In genomic region chr17:56587773-56588172, GRCm38 (mm10) we compare ENCODE assay signal across 16 mouse cellular contexts. TPM values are rescaled to one million over a fixed set of nuclear protein-coding genes. Genes with fewer than 3 reads are reported as not detected.
DNase-seq lines count a peak whose midpoint lies in the region; ATAC-seq and TF ChIP-seq lines count a peak whose summit lies in the region.
"Had no signal": no experiment of that assay in that cellular context is flagged by ENCODE, and none has a peak within 500 bp of the region (broad histone marks: within the 10 kb centered on the region; RNA-seq: fewer than 3 reads in every experiment).

No protein-coding gene starts in this region.

- no peak for DNase-seq in gastrocnemius, adult 2 months
- no peak for DNase-seq in gastrocnemius, adult 18-20 months (ENCODE audit: low spot score)
- no peak for DNase-seq in kidney, adult 8-10 months
- DNase-seq in embryonic facial prominence, embryonic 10.5 days (ENCODE audit: low spot score), result no peak
- no peak for DNase-seq in left cerebral cortex, adult 2 months (ENCODE audit: extremely low spot score in 1 of 2, low spot score in 2 of 2)
- no peak for DNase-seq in cerebellum, adult 9-11 months
- DNase-seq: adrenal gland, postnatal 36 days; cerebellum, postnatal 36 days; gastrocnemius, postnatal 10 days; heart, postnatal 14 days; layer of hippocampus, adult 9-11 months; left cerebral cortex, postnatal 4 days; thymus, postnatal 36 days had no signal

- 0 out of 2 replicates have a peak overlapping the region, but pooled peaks have one; percentile 23 for H3K9ac ChIP-seq in kidney, embryonic 16.5 days (replicated peaks; ENCODE audit: low read length)
- H3K9ac ChIP-seq in limb, embryonic 12.5 days (replicated peaks), result no peak overlapping the region
- H3K9ac ChIP-seq: stomach, embryonic 15.5 days had no signal

- ATAC-seq in kidney, embryonic 16.5 days (ENCODE audit: low FRiP score, low TSS enrichment), result no peak
- ATAC-seq in limb, embryonic 12.5 days (ENCODE audit: insufficient number of reproducible peaks, insufficient read depth, low FRiP score, low TSS enrichment, low read depth), result no peak

- peak overlapping the region; percentile 88 for H3K4me3 ChIP-seq in gastrocnemius, adult 2 months
- H3K4me3 ChIP-seq in kidney, embryonic 16.5 days (ENCODE audit: low read length), result no peak overlapping the region
- H3K4me3 ChIP-seq in embryonic facial prominence, embryonic 10.5 days, result peak overlapping the region; percentile 80; the same call in 1 of the 2 replicates
- H3K4me3 ChIP-seq in limb, embryonic 12.5 days (replicated peaks), result no peak overlapping the region
- H3K4me3 ChIP-seq in left cerebral cortex, adult 2 months, result no peak overlapping the region
- H3K4me3 ChIP-seq: stomach, embryonic 15.5 days had no signal

- H3K27me3 ChIP-seq in kidney, embryonic 16.5 days (ENCODE audit: insufficient read depth, low read length), result no peaks in the 10 kb centered on the region
- H3K27me3 ChIP-seq in embryonic facial prominence, embryonic 10.5 days (replicated peaks; ENCODE audit: low read depth, poor library complexity, severe bottlenecking), result no peaks in the 10 kb centered on the region
- H3K27me3 ChIP-seq in limb, embryonic 12.5 days, result no peaks in the 10 kb centered on the region
- H3K27me3 ChIP-seq: stomach, embryonic 15.5 days had no signal

- 54% methylated on average over 1 of the region's 1 CpGs for WGBS in kidney, embryonic 16.5 days
- WGBS in embryonic facial prominence, embryonic 10.5 days, result 89% methylated on average over 1 of the region's 1 CpGs
- WGBS in limb, embryonic 12.5 days, result 86% methylated on average over 1 of the region's 1 CpGs

- 0 out of 2 replicates have a peak overlapping the region, but pooled peaks have one; percentile 1 for H3K4me2 ChIP-seq in kidney, embryonic 16.5 days (replicated peaks; ENCODE audit: low read depth, low read length)
- 0 out of 2 replicates have a peak overlapping the region, but pooled peaks have one; percentile 13 for H3K4me2 ChIP-seq in limb, embryonic 12.5 days
- H3K4me2 ChIP-seq: stomach, embryonic 15.5 days had no signal

- H3K27ac ChIP-seq in gastrocnemius, adult 2 months, result no peak overlapping the region
- no peak overlapping the region for H3K27ac ChIP-seq in kidney, embryonic 16.5 days (ENCODE audit: low read length)
- no peak overlapping the region for H3K27ac ChIP-seq in embryonic facial prominence, embryonic 10.5 days (replicated peaks)
- H3K27ac ChIP-seq in limb, embryonic 12.5 days, result no peak overlapping the region
- H3K27ac ChIP-seq in left cerebral cortex, adult 2 months, result no peak overlapping the region
- H3K27ac ChIP-seq: stomach, embryonic 15.5 days had no signal

- intact Hi-C loops in gastrocnemius, adult 2 months (cut with DNase I), result no loop called here
- intact Hi-C loops in left cerebral cortex, adult 2 months (cut with DNase I), result no loop called here

- H3K4me1 ChIP-seq in kidney, embryonic 16.5 days (ENCODE audit: insufficient read depth, low read length), result peaks cover 29% of the 10 kb centered on the region
- peaks cover 37% of the 10 kb centered on the region for H3K4me1 ChIP-seq in embryonic facial prominence, embryonic 10.5 days
- peaks cover 32% of the 10 kb centered on the region for H3K4me1 ChIP-seq in limb, embryonic 12.5 days (replicated peaks)

- no peaks in the 10 kb centered on the region for H3K9me3 ChIP-seq in kidney, embryonic 16.5 days (ENCODE audit: low read length)
- H3K9me3 ChIP-seq in embryonic facial prominence, embryonic 10.5 days, result no peaks in the 10 kb centered on the region
- no peaks in the 10 kb centered on the region for H3K9me3 ChIP-seq in limb, embryonic 12.5 days
- H3K9me3 ChIP-seq: stomach, embryonic 15.5 days had no signal

- no peak for TF ChIP-seq CTCF in gastrocnemius, adult 2 months (IDR thresholded peaks at IDR 0.05)
- no peak for TF ChIP-seq CTCF in left cerebral cortex, adult 2 months (IDR thresholded peaks at IDR 0.05)

- peaks cover 39% of the 10 kb centered on the region for H3K36me3 ChIP-seq in kidney, embryonic 16.5 days (ENCODE audit: insufficient read depth, low read length)
- peaks cover 72% of the 10 kb centered on the region for H3K36me3 ChIP-seq in embryonic facial prominence, embryonic 10.5 days (replicated peaks)
- peaks cover 72% of the 10 kb centered on the region for H3K36me3 ChIP-seq in limb, embryonic 12.5 days

RNA-seq across cellular contexts. Expression of gene Safb, which starts 3.1 kb away (rescaled TPM):
- total RNA-seq in gastrocnemius, adult 2 months (2021), result 10 to 100 TPM; 43.0 to 46.7 TPM
- 10 to 100 TPM; 39.2 to 49.7 TPM for total RNA-seq in gastrocnemius, adult 18-20 months (2021)
- polyA plus RNA-seq in kidney, embryonic 16.5 days (2015; fragmentation: Nextera tagmentation; extraction: Ambion mirVana), result 123 and 133 TPM in 2 replicates
- 158 and 162 TPM in 2 replicates for polyA plus RNA-seq in embryonic facial prominence, embryonic 10.5 days (2016; fragmentation: Nextera tagmentation; extraction: Ambion mirVana)
- polyA plus RNA-seq in limb, embryonic 12.5 days (2016; fragmentation: Nextera tagmentation; extraction: Ambion mirVana), result 151 and 156 TPM in 2 replicates
- total RNA-seq in left cerebral cortex, adult 2 months (2021), result 100 to 1,000 TPM; 160 to 168 TPM

RNA-seq across cellular contexts. Expression of gene Safb2, which starts 3.4 kb away (rescaled TPM):
- total RNA-seq in gastrocnemius, adult 2 months (2021), result 10 to 100 TPM; 38.5 to 41.1 TPM
- 10 to 100 TPM; 28.5 to 30.1 TPM for total RNA-seq in gastrocnemius, adult 18-20 months (2021)
- polyA plus RNA-seq in kidney, embryonic 16.5 days (2015; fragmentation: Nextera tagmentation; extraction: Ambion mirVana), result 80.2 and 86.0 TPM in 2 replicates
- polyA plus RNA-seq in embryonic facial prominence, embryonic 10.5 days (2016; fragmentation: Nextera tagmentation; extraction: Ambion mirVana), result 92.4 and 98.6 TPM in 2 replicates
- 103 and 113 TPM in 2 replicates for polyA plus RNA-seq in limb, embryonic 12.5 days (2016; fragmentation: Nextera tagmentation; extraction: Ambion mirVana)
- 100 to 1,000 TPM; 133 to 148 TPM for total RNA-seq in left cerebral cortex, adult 2 months (2021)

RNA-seq across cellular contexts. Expression of gene 2410015M20Rik, which starts 21.8 kb away (rescaled TPM):
- total RNA-seq in gastrocnemius, adult 2 months (2021), result 100 to 1,000 TPM; 107 to 167 TPM
- 100 to 1,000 TPM; 137 to 141 TPM for total RNA-seq in gastrocnemius, adult 18-20 months (2021)
- polyA plus RNA-seq in kidney, embryonic 16.5 days (2015; fragmentation: Nextera tagmentation; extraction: Ambion mirVana), result 242 and 284 TPM in 2 replicates
- 190 and 205 TPM in 2 replicates for polyA plus RNA-seq in embryonic facial prominence, embryonic 10.5 days (2016; fragmentation: Nextera tagmentation; extraction: Ambion mirVana)
- polyA plus RNA-seq in limb, embryonic 12.5 days (2016; fragmentation: Nextera tagmentation; extraction: Ambion mirVana), result 211 and 216 TPM in 2 replicates
- 100 to 1,000 TPM; 123 to 148 TPM for total RNA-seq in left cerebral cortex, adult 2 months (2021)

RNA-seq across cellular contexts. Expression of gene Rpl36, which starts 25.4 kb away (rescaled TPM):
- total RNA-seq in gastrocnemius, adult 2 months (2021), result 100 to 1,000 TPM; 589 to 687 TPM
- 100 to 1,000 TPM; 632 to 662 TPM for total RNA-seq in gastrocnemius, adult 18-20 months (2021)
- 1,616 and 1,628 TPM in 2 replicates for polyA plus RNA-seq in kidney, embryonic 16.5 days (2015; fragmentation: Nextera tagmentation; extraction: Ambion mirVana)
- 1,580 and 1,631 TPM in 2 replicates for polyA plus RNA-seq in embryonic facial prominence, embryonic 10.5 days (2016; fragmentation: Nextera tagmentation; extraction: Ambion mirVana)
- 1,768 and 1,771 TPM in 2 replicates for polyA plus RNA-seq in limb, embryonic 12.5 days (2016; fragmentation: Nextera tagmentation; extraction: Ambion mirVana)
- total RNA-seq in left cerebral cortex, adult 2 months (2021), result 100 to 1,000 TPM; 351 to 353 TPM

RNA-seq across cellular contexts. Expression of gene Gm20219, which starts 33.6 kb away (rescaled TPM):
- 1 to 10 TPM in 1 of 2 experiments, under 1 TPM in 1; 0.89 to 1.1 TPM for total RNA-seq in gastrocnemius, adult 2 months (2021)
- under 1 TPM; 0.28 to 0.84 TPM for total RNA-seq in gastrocnemius, adult 18-20 months (2021)
- 1.8 and 2.4 TPM in 2 replicates for polyA plus RNA-seq in kidney, embryonic 16.5 days (2015; fragmentation: Nextera tagmentation; extraction: Ambion mirVana)
- polyA plus RNA-seq in embryonic facial prominence, embryonic 10.5 days (2016; fragmentation: Nextera tagmentation; extraction: Ambion mirVana), result 0.96 and 1.2 TPM in 2 replicates
- 1.0 and 1.6 TPM in 2 replicates for polyA plus RNA-seq in limb, embryonic 12.5 days (2016; fragmentation: Nextera tagmentation; extraction: Ambion mirVana)
- total RNA-seq in left cerebral cortex, adult 2 months (2021), result 1 to 10 TPM; 2.5 to 4.0 TPM

Comparison
In these comparisons a context has a peak if more than half of its experiments do, and no peak if none do; other contexts are left out.
1. H3K4me3 ChIP-seq: peak in gastrocnemius, adult 2 months (single experiment) and embryonic facial prominence, embryonic 10.5 days (single experiment); none in kidney, embryonic 16.5 days (single experiment), limb, embryonic 12.5 days (single experiment) and left cerebral cortex, adult 2 months (single experiment).